Mouse (Mus musculus): Measurements from ENCODE around the gene Srxn1.

DNA sequence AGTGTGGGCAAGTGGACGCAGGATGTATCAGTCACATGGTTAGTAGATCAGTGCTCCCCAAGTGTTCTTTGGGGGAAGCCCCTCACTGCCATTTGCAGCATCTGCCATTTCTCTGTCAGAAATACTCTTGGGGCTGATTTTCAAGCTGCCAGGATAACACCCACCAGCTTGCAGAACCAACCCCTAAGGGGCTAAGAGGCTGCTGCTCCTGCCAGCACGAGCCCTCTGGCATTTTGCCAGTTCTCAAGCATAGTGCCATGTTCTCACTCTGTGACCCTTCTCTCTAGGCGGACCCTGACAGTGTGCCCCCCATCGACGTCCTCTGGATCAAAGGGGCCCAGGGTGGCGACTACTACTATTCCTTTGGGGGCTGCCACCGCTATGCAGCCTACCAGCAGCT is 3.4 kb downstream of the Srxn1 start:
- TF ChIP-seq GATA1 (IDR thresholded peaks at IDR 0.05; ENCODE audit: low read length) (no peak), TAL1 (IDR thresholded peaks at IDR 0.05; ENCODE audit: low read length) (no peak)

All from erythroblast, embryonic 14.5 days (primary cell).